Mouse (Mus musculus): ENCODE results near the gene Zbtb32. TPM values are rescaled to one million over a fixed set of nuclear protein-coding genes. Genes with fewer than 3 reads are reported as not detected.

The Zbtb32 gene
- polyA plus RNA-seq, 1 experiment from 2014 or later: 0.31 TPM

DNA sequence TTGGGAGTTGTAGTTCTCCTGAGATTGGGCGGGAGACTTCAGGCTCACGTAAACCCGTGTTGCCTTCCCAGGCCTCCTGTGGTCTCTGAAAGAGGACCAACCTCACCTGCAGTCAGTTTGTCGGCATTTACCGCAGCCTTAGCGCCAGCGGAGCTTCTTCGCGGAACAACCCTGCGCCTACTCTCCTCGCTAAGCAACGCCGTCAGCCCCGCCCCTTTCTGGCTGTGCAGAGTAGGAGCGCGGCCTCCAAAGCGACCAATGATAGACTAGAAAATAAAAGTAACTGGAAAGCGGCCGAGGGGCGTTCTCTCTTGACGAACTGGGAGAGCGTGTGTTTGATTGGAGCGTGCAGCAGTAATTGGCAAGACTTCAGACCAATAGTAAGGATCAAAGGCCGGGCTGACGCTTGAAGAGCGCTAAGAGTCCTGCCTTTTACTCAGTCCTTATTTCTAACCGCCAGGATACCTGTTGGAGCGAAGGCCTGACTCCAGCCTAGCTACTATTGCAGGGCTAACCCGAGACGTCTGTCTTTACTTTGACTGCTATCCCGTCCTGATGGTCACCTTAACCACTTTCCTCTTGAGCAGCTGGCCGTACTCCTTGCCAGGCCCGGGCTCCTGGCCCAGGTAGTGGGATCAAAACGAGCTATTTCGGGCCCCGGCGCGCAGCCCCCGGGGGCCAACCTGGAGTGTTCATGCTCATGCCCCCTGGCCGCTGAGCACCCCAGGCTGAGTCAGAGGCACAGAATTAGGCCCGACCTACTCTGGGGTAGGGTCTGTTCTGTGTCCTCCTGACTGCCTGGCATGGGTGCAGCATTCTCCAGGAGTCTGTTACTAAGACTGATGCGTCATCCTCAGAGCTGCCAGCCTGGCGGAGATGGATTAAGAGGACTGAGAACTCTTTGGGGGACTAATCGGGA, 46.3 kb downstream of the Zbtb32 start, which contains the start of the genes Hspb6 and Proser3:
Gene Hspb6 (plus strand): TSS at position 77 of the 919 bp plus-strand sequence.
Gene Proser3 (minus strand): TSS at position 198 of the 919 bp plus-strand sequence.
- H3K36me3 ChIP-seq: peaks cover 50% of the 10 kb centered on the region
- peak within 1 kb of the TSS; percentile 95 for H3K27ac ChIP-seq
- no peaks in the 10 kb centered on the region for H3K9me3 ChIP-seq
- peak within 1 kb of the TSS; percentile 85 for H3K4me2 ChIP-seq (replicated peaks)
- WGBS: under 1% methylated on average over 44 of the region's 44 CpGs
- peak within 1 kb of the TSS; percentile 65 for H3K4me3 ChIP-seq (replicated peaks)
- peak within 1 kb of the TSS; percentile 70 for H3K9ac ChIP-seq (replicated peaks)
- H3K4me1 ChIP-seq (replicated peaks): peaks cover 21% of the 10 kb centered on the region
- H3K27me3 ChIP-seq: peaks cover 8% of the 10 kb centered on the region; the same call in 1 of the 2 replicates
- peak; percentile 95 for ATAC-seq

DNA sequence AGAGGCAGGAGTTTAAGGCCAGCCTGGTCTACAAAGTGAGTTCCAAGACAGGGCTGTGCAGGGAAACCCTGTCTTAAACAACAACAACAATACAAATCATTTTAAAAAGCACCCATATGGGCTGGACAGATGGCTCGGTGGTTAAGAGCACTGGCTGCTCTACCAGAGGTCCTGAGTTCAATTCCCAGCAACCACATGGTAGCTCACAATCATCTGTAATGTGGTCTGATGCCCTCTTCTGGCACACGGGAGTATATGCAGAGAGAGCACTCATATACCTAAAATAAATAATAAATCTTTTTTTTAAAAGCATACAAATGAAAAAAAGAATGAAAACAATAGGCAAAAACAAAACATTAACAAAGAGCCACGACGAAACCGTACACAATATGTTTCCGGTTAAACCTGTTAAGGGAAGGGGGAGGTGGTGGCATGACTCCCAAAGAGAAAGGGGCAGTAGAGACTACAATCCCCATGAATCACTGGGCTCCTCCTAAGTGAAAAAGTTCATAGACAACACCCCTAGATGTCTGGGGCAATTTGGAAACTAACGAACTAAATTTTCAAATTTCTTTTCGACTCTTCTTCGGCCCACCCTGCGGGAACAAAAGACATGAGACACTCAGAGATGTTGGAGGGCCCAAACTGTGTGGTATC, 47.1 kb downstream of the Zbtb32 start:
- peak; percentile 72 for ATAC-seq
- 3% methylated on average over 10 of the region's 10 CpGs for WGBS
- peaks cover 42% of the 10 kb centered on the region for H3K36me3 ChIP-seq

DNA sequence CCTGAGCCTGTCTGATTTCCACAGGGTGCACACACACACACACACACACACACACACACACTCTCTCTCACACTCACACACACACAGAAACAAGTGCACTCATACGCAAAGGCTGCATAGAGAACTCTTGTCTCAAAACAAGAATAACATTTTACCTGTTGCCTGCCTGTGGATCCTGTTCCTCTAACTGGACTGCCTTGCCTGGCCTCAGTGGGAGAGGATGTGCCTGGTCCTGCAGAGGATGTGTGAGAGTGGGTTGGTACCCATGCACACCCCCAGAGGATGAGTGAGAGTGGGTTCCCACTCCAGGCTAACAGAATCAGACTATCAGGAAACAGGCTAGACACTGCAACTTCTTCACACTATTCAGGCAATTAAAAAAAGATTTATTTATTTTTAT, 48.1 kb downstream of the Zbtb32 start:
- Histone ChIP-seq H3K4me1 (replicated peaks) (peaks cover 21% of the 10 kb centered on the region), H3K4me2 (replicated peaks) (no peak overlapping the region), H3K27ac (no peak overlapping the region), H3K9me3 (no peaks in the 10 kb centered on the region), H3K4me3 (replicated peaks) (no peak overlapping the region), H3K27me3 (peaks cover 8% of the 10 kb centered on the region; the same call in 1 of the 2 replicates), H3K9ac (replicated peaks) (no peak overlapping the region), H3K36me3 (peaks cover 40% of the 10 kb centered on the region)
- ATAC-seq: no peak
- WGBS: 97% methylated on average over 1 of the region's 1 CpGs

More for the DNA sequence above, 47.1 kb downstream of the Zbtb32 start:
- Histone ChIP-seq H3K27me3 (peaks cover 8% of the 10 kb centered on the region; the same call in 1 of the 2 replicates), H3K9me3 (no peaks in the 10 kb centered on the region), H3K4me3 (replicated peaks) (peak overlapping the region; percentile 65), H3K27ac (peak overlapping the region; percentile 95), H3K4me2 (replicated peaks) (peak overlapping the region; percentile 85), H3K4me1 (replicated peaks) (peaks cover 21% of the 10 kb centered on the region), H3K9ac (replicated peaks) (peak overlapping the region; percentile 67)

DNA sequence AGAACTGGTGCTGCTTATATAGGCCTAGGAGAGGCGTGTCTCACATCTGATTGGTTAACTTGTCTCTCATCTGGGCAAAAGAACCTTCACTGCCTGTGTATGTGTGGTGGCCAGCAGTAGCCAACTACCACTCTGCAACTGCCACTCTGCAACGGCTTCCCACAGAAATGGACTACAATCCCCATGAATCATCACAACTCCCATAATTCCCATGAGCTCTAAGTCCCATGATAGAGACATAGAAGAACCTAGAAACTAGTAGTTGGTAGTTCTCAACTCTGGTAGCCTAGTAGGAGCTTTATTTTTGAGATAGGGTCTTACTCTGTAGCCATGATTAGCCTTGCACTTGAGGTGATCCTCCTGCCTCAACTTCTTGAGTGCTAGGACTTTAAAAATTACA, 48.8 kb downstream of the Zbtb32 start:
- Histone ChIP-seq H3K4me1 (replicated peaks) (peaks cover 21% of the 10 kb centered on the region), H3K4me2 (replicated peaks) (no peak overlapping the region), H3K4me3 (replicated peaks) (no peak overlapping the region), H3K27ac (no peak overlapping the region), H3K27me3 (peaks cover 8% of the 10 kb centered on the region; the same call in 1 of the 2 replicates), H3K9ac (replicated peaks) (no peak overlapping the region), H3K9me3 (no peaks in the 10 kb centered on the region), H3K36me3 (peaks cover 32% of the 10 kb centered on the region)
- 95% methylated on average over 2 of the region's 2 CpGs for WGBS
- ATAC-seq: no peak

DNA sequence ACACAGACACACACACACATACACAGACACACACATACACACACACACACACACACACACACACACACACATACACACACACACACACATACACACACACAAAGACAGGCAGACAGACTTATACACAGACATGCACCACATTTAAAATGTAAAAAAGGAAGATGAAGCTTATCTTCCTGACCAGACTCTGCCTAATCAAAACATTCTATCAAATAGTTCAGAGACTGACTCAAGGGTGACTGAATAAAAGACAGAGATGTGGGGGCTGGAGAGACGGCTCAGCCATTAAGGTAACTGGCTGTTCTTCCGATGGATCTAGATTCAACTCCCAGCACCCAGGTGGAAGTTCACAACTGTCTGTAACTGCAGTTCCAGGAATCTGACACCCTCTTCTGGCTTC, 54.4 kb downstream of the Zbtb32 start:
- ATAC-seq: no peak
- H3K4me3 ChIP-seq (replicated peaks): no peak overlapping the region
- H3K27ac ChIP-seq: no peak overlapping the region
- H3K36me3 ChIP-seq: peaks cover 52% of the 10 kb centered on the region
- H3K4me2 ChIP-seq (replicated peaks): no peak overlapping the region
- no peaks in the 10 kb centered on the region for H3K27me3 ChIP-seq
- H3K4me1 ChIP-seq (replicated peaks): no peaks in the 10 kb centered on the region
- WGBS: 88% methylated on average over 2 of the region's 2 CpGs
- 0 out of 2 replicates have a peak overlapping the region, but pooled peaks have one; percentile 10 for H3K9ac ChIP-seq (replicated peaks)
- no peaks in the 10 kb centered on the region for H3K9me3 ChIP-seq

DNA sequence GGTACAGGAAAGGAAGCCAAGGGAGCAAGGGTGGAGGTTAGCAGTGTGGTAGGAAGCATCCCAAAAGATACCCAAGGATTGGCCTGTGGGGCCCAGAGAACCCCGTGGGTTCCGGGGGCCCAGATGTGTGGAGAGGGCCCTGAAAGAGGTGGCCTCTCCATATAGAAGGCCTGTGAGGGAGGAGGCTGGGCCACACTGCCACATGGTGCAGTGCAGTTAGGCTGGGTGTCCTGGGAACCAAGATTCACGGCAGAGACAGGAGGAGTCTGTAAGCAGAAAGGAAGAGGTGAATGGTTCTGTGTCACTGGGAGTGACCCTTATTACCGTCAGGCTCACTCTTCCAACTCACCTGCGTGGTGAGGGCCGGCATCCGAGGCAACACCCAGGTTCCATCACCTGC, 58.1 kb downstream of the Zbtb32 start:
- peaks cover 5% of the 10 kb centered on the region for H3K4me1 ChIP-seq (replicated peaks)
- no peak overlapping the region for H3K4me3 ChIP-seq (replicated peaks)
- no peaks in the 10 kb centered on the region for H3K27me3 ChIP-seq
- H3K4me2 ChIP-seq (replicated peaks): no peak overlapping the region
- ATAC-seq: no peak
- H3K9me3 ChIP-seq: no peaks in the 10 kb centered on the region
- H3K36me3 ChIP-seq: peaks cover 36% of the 10 kb centered on the region
- WGBS: 95% methylated on average over 7 of the region's 7 CpGs
- no peak overlapping the region for H3K27ac ChIP-seq
- H3K9ac ChIP-seq (replicated peaks): no peak overlapping the region

Small RNA genes within 50 kb of the gene (microRNA-seq; reads per million reads assigned to microRNA genes)
- 0.82 reads per million for gene Gm38670
- gene Mir3569: not detected

Other genes with a start within 250 kb of the Zbtb32 start
- 11.4 and 13.0 TPM in 2 replicates for gene Lrfn3, start 236.1 kb downstream of the Zbtb32 start, polyA plus RNA-seq (2015; fragmentation: Nextera tagmentation; extraction: Ambion mirVana)
- gene Tyrobp, start 185.1 kb downstream of the Zbtb32 start, polyA plus RNA-seq (2015; fragmentation: Nextera tagmentation; extraction: Ambion mirVana): 21.0 and 23.8 TPM in 2 replicates
- 0.54 TPM in 1 of 2 replicates, not detected in the other for gene Hcst, start 179.1 kb downstream of the Zbtb32 start, polyA plus RNA-seq (2015; fragmentation: Nextera tagmentation; extraction: Ambion mirVana)
- gene Nfkbid, start 177.2 kb downstream of the Zbtb32 start, polyA plus RNA-seq (2015; fragmentation: Nextera tagmentation; extraction: Ambion mirVana): 1.2 and 1.3 TPM in 2 replicates
- gene Aplp1, start 153.4 kb downstream of the Zbtb32 start, polyA plus RNA-seq (2015; fragmentation: Nextera tagmentation; extraction: Ambion mirVana): 521 and 559 TPM in 2 replicates
- gene Kirrel2, start 141.2 kb downstream of the Zbtb32 start, polyA plus RNA-seq (2015; fragmentation: Nextera tagmentation; extraction: Ambion mirVana): 3.1 and 3.6 TPM in 2 replicates
- gene Nphs1, start 140.6 kb downstream of the Zbtb32 start, polyA plus RNA-seq (2015; fragmentation: Nextera tagmentation; extraction: Ambion mirVana): 0.78 and 0.94 TPM in 2 replicates
- gene Prodh2, start 105.3 kb downstream of the Zbtb32 start, polyA plus RNA-seq (2015; fragmentation: Nextera tagmentation; extraction: Ambion mirVana): not detected in 2 replicates
- gene Arhgap33, start 63.8 kb downstream of the Zbtb32 start, polyA plus RNA-seq (2015; fragmentation: Nextera tagmentation; extraction: Ambion mirVana): 106 and 114 TPM in 2 replicates
- gene Hspb6, start 46.7 kb downstream of the Zbtb32 start, polyA plus RNA-seq (2015; fragmentation: Nextera tagmentation; extraction: Ambion mirVana): 5.7 and 6.6 TPM in 2 replicates
- 8.7 and 12.3 TPM in 2 replicates for gene Proser3, start 46.6 kb downstream of the Zbtb32 start, polyA plus RNA-seq (2015; fragmentation: Nextera tagmentation; extraction: Ambion mirVana)
- 54.4 and 60.4 TPM in 2 replicates for gene Lin37, start 39.1 kb downstream of the Zbtb32 start, polyA plus RNA-seq (2015; fragmentation: Nextera tagmentation; extraction: Ambion mirVana)
- 92.5 and 102 TPM in 2 replicates for gene U2af1l4, start 35.6 kb downstream of the Zbtb32 start, polyA plus RNA-seq (2015; fragmentation: Nextera tagmentation; extraction: Ambion mirVana)
- 20.7 and 22.6 TPM in 2 replicates for gene Gm49396, start 35.6 kb downstream of the Zbtb32 start, polyA plus RNA-seq (2015; fragmentation: Nextera tagmentation; extraction: Ambion mirVana)
- gene Psenen, start 35.3 kb downstream of the Zbtb32 start, polyA plus RNA-seq (2015; fragmentation: Nextera tagmentation; extraction: Ambion mirVana): 131 and 133 TPM in 2 replicates
- 4.8 and 6.6 TPM in 2 replicates for gene Igflr1, start 33.5 kb downstream of the Zbtb32 start, polyA plus RNA-seq (2015; fragmentation: Nextera tagmentation; extraction: Ambion mirVana)
- 12.9 and 13.3 TPM in 2 replicates for gene Kmt2b, start 10.2 kb downstream of the Zbtb32 start, polyA plus RNA-seq (2015; fragmentation: Nextera tagmentation; extraction: Ambion mirVana)
- 0.46 and 0.73 TPM in 2 replicates for gene Upk1a, start 13.9 kb upstream of the Zbtb32 start, polyA plus RNA-seq (2015; fragmentation: Nextera tagmentation; extraction: Ambion mirVana)
- 1,046 and 1,055 TPM in 2 replicates for gene Cox6b1, start 27.2 kb upstream of the Zbtb32 start, polyA plus RNA-seq (2015; fragmentation: Nextera tagmentation; extraction: Ambion mirVana)
- not detected in 2 replicates for gene Etv2, start 36.9 kb upstream of the Zbtb32 start, polyA plus RNA-seq (2015; fragmentation: Nextera tagmentation; extraction: Ambion mirVana)
- 130 and 153 TPM in 2 replicates for gene Rbm42, start 51.4 kb upstream of the Zbtb32 start, polyA plus RNA-seq (2015; fragmentation: Nextera tagmentation; extraction: Ambion mirVana)
- gene Haus5, start 66.1 kb upstream of the Zbtb32 start, polyA plus RNA-seq (2015; fragmentation: Nextera tagmentation; extraction: Ambion mirVana): 34.2 and 37.0 TPM in 2 replicates
- gene Pmis2, start 72.7 kb upstream of the Zbtb32 start, polyA plus RNA-seq (2015; fragmentation: Nextera tagmentation; extraction: Ambion mirVana): not detected in 2 replicates
- gene 2200002J24Rik, start 100.0 kb upstream of the Zbtb32 start, polyA plus RNA-seq (2015; fragmentation: Nextera tagmentation; extraction: Ambion mirVana): not detected in 2 replicates
- 0.62 and 1.3 TPM in 2 replicates for gene Atp4a, start 113.3 kb upstream of the Zbtb32 start, polyA plus RNA-seq (2015; fragmentation: Nextera tagmentation; extraction: Ambion mirVana)
- 200 and 203 TPM in 2 replicates for gene Tmem147, start 130.6 kb upstream of the Zbtb32 start, polyA plus RNA-seq (2015; fragmentation: Nextera tagmentation; extraction: Ambion mirVana)
- 1.1 and 2.2 TPM in 2 replicates for gene Gapdhs, start 144.8 kb upstream of the Zbtb32 start, polyA plus RNA-seq (2015; fragmentation: Nextera tagmentation; extraction: Ambion mirVana)
- 2.3 TPM in 2 replicates for gene Sbsn, start 152.6 kb upstream of the Zbtb32 start, polyA plus RNA-seq (2015; fragmentation: Nextera tagmentation; extraction: Ambion mirVana)
- 0.27 and 0.57 TPM in 2 replicates for gene Dmkn, start 164.8 kb upstream of the Zbtb32 start, polyA plus RNA-seq (2015; fragmentation: Nextera tagmentation; extraction: Ambion mirVana)
- not detected in 2 replicates for gene Krtdap, start 189.0 kb upstream of the Zbtb32 start, polyA plus RNA-seq (2015; fragmentation: Nextera tagmentation; extraction: Ambion mirVana)
- gene Ffar2, start 224.9 kb upstream of the Zbtb32 start, polyA plus RNA-seq (2015; fragmentation: Nextera tagmentation; extraction: Ambion mirVana): 0.17 and 0.50 TPM in 2 replicates